Mouse (Mus musculus) embryonic fibroblast, embryonic 13.5 days (primary cell): ENCODE data around the gene Kat8. TPM values are rescaled to one million over a fixed set of nuclear protein-coding genes. Genes with fewer than 3 reads are reported as not detected.
"Not testable (repeated sequence)": the region's sequence is repeated elsewhere in the genome, so short reads cannot be mapped to it uniquely, and the experiment has no call there.

Source experiments
- H3K27ac ChIP-seq: 2 replicates; pipeline ENCODE4 v1.5.1; 2012; ENCODE audit warnings: low read length, control low read depth, inconsistent platforms; ENCODE audit not compliant: insufficient read depth
- H3K4me1 ChIP-seq: 2 replicates; pipeline ENCODE4 v1.6.1; 2011; ENCODE audit warnings: low read length; ENCODE audit not compliant: control insufficient read depth, insufficient read depth
- H3K4me3 ChIP-seq: 2 replicates; pipeline ENCODE4 v1.5.1; 2011; ENCODE audit warnings: mild to moderate bottlenecking, control low read depth, low read length; ENCODE audit not compliant: insufficient read depth
- CTCF ChIP-seq: IDR thresholded peaks from 2 replicates; pipeline ENCODE4 v1.5.1; 2011; ENCODE audit warnings: mild to moderate bottlenecking, control low read depth, low read length, moderate library complexity, borderline replicate concordance; ENCODE audit not compliant: insufficient read depth
- POLR2A ChIP-seq: IDR thresholded peaks from 2 replicates; pipeline ENCODE4 v1.6.1; 2011; ENCODE audit warnings: low read depth, mild to moderate bottlenecking, control low read depth, low read length, moderate library complexity
- polyA plus RNA-seq: library from polyadenylated mRNA; stranded (reverse); fragments of >200 nt; gene quantifications from 2 replicates; pipeline ENCODE4 v1.2.4, GENCODE M21; 2011; ENCODE audit warnings: low read depth; ENCODE audit not compliant: missing spikeins, insufficient read length

Gene Kat8
- polyA plus RNA-seq, 1 experiment, result 24.5 TPM

DNA sequence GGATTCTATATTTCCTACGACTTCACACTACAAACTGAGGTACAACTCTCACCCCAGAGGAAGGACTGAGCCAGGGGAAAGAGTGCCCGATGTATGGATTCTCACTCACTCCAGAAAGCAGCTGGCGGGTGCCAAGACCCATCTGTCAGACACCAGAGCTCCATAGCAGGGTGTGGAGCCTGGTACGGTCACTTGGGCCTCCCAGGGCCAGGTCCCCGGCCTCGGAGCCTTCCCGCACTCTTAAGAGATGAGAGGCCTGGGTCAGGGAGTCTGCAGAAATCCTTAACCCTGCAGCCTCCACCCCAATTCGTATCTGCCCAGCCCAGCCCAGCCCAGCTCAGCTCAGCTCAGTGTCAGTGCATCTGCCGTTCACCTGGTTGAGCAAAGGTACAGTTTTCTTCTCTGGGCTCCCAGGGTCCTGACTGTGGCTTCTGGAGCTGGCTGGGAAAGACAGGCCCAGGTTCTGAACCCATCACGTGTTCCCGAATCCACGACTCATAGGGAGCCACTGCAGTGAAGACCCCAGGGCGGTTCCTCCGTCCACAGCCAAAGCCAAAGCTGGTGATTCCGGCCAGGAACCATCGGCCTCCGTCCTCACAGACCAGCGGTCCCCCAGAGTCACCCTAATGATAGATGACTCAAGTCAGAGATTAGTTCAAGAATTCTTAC lies 24.0 kb downstream of the Kat8 start:
- Histone ChIP-seq H3K4me3 (peak overlapping the region; percentile 51), H3K27ac (no peak overlapping the region), H3K4me1 (peaks cover 12% of the 10 kb centered on the region)
- TF ChIP-seq POLR2A (no peak), CTCF (no peak)

DNA sequence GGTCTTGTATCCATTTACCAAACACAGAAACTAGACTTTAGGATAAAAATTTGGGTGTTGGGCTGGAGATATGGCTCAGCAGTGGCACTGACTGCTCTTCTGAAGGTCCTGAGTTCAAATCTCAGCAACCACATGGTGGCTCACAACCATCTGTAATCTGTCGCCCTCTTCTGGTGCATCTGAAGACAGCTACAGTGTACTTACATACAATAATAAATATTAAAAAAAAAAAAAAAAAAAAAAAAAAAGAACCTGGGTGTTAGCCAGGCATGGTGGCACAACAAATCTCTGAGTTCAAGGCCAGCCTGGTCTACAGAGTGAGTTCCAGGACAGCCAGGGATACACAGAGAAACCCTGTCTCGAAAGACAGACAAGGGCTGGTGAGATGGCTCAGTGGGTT lies 29.8 kb downstream of the Kat8 start:
- H3K27ac ChIP-seq, H3K4me1 ChIP-seq, H3K4me3 ChIP-seq: not testable (repeated sequence)

DNA sequence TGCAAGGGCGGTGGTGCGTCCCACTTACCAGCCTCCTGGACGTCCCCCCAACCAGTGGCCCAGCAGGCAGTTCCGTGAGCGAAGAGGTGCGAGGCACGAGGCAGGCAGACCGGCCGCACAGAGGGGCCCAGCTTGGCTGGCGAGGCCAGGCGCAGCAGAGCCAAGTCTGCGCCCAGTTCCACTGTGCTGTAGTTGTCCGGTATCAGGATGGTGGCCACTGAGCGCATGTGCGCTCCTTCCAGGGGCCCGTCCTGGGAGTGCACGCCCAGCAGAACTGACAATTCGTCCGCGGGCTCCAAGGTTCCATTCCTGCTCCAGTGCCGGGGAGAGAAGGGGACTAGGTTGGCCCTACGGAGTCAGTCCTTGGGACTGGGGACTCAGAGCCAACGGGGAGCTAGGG lies 32.3 kb downstream of the Kat8 start:
- Histone ChIP-seq H3K27ac (no peak overlapping the region), H3K4me1 (no peaks in the 10 kb centered on the region; the same call in 1 of the 2 replicates), H3K4me3 (no peak overlapping the region)
- TF ChIP-seq CTCF, result no peak
- peak; percentile 31; the same call in 1 of the 2 replicates for TF ChIP-seq POLR2A

DNA sequence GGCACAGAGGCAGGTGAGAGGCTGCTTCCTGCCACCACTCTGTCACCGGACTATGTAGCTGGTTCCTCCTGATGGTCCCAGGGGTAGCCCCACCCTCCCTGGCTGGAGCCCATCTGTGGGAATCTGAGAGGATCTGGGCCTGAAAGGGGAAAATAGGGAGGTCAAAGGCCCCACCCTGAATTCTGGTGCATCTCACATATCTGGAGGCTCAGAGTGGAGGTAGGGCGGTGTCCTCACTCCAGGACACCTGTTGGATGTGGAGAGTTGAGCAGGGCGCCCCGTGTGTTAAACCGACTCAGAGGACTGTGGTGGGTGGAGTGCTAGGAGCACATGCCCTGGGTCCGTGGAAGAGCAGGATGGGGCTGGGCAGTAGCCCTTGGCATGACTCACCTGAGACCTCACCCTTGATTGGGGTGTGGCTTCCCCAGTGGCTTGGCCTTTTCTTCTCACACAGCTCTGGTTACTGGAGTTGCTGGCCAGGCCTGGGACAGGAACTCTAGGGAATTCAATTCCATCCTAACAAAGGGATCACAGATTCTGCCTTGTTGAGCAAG lies 34.2 kb downstream of the Kat8 start, which contains the start of gene Prss36:
Gene Prss36, minus strand, starts transcription at position 256 of the 554 bp plus-strand sequence.
- no peak within 1 kb of the TSS for H3K4me3 ChIP-seq
- no peaks in the 10 kb centered on the region; the same call in 1 of the 2 replicates for H3K4me1 ChIP-seq
- no peak within 1 kb of the TSS for H3K27ac ChIP-seq
- TF ChIP-seq POLR2A, result no peak
- no peak for TF ChIP-seq CTCF

DNA sequence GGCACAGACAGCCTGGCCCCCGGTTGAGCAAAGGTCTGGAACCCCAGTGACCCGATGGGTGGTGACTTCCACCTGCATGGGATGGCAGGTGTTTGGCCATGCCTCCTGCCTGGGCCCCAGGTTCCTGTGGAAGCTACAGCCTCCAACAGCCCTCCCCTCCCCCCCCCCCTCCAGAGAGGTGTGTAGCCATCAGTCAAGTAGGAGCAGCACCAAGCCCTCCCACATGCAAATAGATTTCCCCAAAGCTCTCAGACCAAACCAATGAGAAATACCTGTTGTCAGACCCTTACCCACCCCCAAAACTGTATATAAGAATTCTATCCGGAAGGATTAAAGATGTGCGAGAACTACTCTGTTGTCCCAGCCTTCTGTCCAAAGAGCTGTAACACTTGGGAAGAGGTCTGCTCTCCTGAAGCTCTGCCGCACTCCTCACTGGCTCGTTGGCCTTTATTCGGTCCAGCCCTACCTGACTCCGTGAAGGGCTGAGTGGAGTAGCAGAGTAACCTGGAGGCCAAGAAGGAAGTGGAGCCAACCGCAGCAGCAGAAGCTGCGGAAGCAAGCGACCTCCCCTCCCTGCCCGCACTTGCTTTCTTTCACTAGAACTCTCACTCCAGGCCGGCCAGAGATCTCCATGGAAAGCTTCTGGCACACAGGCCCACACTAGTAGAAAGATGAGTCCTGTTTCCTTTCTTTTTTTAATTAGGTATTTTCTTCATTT lies 40.7 kb downstream of the Kat8 start:
- H3K4me1 ChIP-seq, result no peaks in the 10 kb centered on the region
- no peak overlapping the region for H3K4me3 ChIP-seq
- no peak overlapping the region for H3K27ac ChIP-seq
- no peak for TF ChIP-seq POLR2A
- no peak for TF ChIP-seq CTCF

DNA sequence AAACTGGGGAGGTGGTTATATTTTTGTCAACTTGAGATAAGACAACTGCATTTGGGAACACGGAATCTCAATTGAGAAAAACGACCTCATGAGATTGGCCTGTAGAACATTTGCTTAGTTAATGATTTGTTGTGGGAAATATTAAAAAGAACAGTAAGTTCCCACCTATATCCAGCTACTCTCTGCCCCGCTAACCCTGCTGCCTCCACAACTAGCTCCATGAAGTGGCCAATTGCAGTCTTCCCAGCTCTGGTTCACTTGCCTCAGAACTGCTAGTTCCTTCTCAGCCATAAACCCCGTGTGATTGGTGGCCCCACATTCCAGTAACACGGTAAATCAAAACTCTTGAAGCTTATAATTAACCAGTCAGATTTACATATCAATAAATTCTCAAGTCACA lies 47.0 kb downstream of the Kat8 start:
- no peak overlapping the region for H3K27ac ChIP-seq
- no peaks in the 10 kb centered on the region for H3K4me1 ChIP-seq
- no peak overlapping the region for H3K4me3 ChIP-seq
- TF ChIP-seq POLR2A, result no peak
- no peak for TF ChIP-seq CTCF

DNA sequence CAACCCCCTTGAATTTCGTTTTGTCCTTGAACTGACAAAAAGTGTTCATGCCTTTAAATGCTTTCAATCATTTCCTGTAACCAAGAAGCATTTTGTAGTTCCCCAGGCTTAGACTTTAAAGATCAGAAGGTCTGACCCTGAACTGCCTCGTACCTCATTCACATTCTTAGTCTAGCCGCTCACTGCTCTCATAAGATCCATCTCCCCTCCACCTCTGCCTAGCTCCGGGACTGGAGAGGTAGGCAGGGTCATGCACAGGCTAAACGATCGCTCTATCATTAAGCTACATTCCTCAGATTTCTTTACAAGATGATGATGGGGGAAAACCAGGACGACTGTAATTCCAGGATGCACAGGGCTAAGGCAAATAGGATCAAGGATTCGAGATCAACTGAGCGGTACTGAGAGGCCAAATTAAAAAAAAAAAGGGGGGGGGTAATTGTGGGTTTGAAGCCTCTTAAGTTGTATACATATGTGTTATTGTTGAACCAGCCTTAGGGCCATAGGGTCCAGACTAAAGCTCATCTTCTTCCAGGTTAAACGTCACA lies 54.1 kb downstream of the Kat8 start:
- Histone ChIP-seq H3K4me1 (no peaks in the 10 kb centered on the region), H3K27ac (peak overlapping the region; percentile 88), H3K4me3 (peak overlapping the region; percentile 64)
- TF ChIP-seq CTCF, result no peak
- TF ChIP-seq POLR2A, result 0 out of 2 replicates have a peak, but pooled peaks have one; percentile 40

DNA sequence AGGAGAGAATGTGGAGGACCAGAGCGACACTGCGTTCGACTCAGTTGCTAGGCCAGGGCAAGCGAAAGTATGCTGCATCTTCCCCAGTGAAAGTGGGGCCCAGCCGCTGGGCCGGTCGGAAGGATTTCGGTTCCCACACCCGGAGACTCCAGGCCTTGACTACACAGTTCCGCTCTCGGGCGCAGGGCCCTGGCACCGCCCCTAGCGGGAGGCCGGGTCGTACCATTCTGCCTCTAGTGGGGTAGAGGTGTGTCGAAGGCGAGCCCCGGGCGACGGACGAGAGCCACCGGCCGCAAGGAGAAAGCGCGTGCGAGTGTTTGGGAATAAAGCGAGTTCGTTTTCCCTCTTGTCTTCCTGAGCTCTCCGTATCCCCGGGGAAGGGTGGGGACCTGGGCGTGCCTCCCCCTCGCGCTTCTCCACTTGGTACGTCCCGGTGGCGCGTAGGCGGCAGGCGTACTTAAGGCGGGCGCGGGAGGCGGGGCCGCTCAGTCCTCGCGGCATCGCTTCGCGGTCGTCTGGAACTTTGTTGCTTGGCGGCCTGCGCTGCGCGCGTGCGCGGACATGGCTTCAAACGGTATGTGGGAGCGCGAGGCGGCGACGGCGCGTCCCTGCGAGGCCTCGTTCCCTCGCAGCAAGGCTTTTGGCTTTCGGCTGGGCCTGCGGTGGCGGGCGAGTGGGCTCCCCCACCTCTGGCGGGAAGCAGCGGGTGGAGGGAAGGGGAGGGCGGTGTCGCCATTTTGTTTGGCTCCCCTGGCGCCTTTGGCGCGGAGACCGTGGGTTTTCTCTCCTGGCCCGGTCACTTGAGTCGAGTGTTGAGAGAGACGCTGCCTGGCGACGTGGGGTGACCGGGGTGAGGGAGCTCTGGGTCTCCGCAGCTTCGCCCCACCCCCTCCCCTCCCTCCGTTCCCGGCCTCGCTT lies 54.9 kb downstream of the Kat8 start, which contains the start of gene Fus:
Gene Fus, plus strand, starts transcription at position 454 of the 918 bp plus-strand sequence.
- Histone ChIP-seq H3K4me1 (no peaks in the 10 kb centered on the region), H3K27ac (peak within 1 kb of the TSS; percentile 93), H3K4me3 (peak within 1 kb of the TSS; percentile 82)
- TF ChIP-seq POLR2A (peak; percentile 100), CTCF (no peak)

DNA sequence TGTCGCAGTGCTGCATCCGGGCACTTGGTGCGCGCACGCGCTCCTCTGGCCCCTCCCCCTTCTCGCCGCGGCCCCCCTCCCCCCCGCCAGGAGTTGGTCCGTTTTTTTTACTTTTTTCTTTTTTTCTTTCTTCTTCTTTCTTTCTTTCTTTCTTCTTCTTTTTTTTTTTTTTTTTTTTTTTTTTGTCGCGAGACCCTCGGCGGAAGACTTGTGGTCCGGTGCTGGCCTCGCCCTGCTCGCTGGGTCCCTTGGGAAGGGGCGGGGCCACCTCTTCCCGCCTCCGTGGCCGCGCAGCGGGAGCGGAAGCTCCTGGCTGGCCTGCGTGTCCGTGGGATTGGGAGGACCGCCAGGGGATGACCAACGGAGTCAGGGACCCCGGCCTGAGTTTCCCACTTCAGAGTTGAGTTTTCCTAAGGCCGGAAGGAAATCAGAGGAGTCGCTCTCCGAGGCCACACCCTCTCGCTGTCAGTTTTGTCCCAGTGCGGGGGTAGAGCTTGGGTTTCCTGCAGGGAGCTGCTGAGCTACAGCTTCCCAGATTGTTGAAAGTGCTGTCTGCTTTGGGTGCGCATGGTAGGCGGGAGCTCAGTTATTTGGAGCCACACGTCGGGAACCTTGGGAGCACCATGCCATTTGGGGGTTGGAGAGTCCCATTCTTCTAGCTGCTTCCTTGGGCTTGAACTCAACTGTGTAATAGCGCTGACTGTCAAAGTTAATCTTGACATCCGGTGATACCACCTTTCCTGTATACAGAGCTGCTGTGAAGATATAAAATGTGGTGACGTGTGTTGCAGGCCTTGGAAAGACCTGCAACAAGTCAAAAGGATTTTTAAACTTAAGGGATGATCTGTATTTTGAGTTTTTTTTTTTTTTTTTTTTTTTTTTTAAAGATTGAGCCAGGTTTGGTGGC lies 55.9 kb downstream of the Kat8 start:
- Histone ChIP-seq H3K4me3 (peak overlapping the region; percentile 82), H3K4me1 (no peaks in the 10 kb centered on the region), H3K27ac (no peak overlapping the region)
- no peak for TF ChIP-seq CTCF
- TF ChIP-seq POLR2A, result no peak
